Mouse (Mus musculus): ENCODE results near the gene 1700021F07Rik.

- TF ChIP-seq CTCF (IDR thresholded peaks at IDR 0.05; ENCODE audit: insufficient read depth, low read length), result no peak
- no peak for TF ChIP-seq POLR2A (IDR thresholded peaks at IDR 0.05; ENCODE audit: borderline replicate concordance, extremely low read depth, low read depth, low read length)
Measured at GRCm38 (mm10) chr2:173534581-173534980, 12.2 kb downstream of the 1700021F07Rik start.

Data from lung, adult 2 months (tissue).